Mouse (Mus musculus) megakaryocyte-erythroid progenitor cell, adult 5 weeks (primary cell): ENCODE results near the gene Plpp2. TPM values are rescaled to one million over a fixed set of nuclear protein-coding genes. Genes with fewer than 3 reads are reported as not detected.

ENCODE experiments used
- polyA plus RNA-seq: library from polyadenylated mRNA; stranded (reverse); fragments of >175 nt; gene quantifications from 2 replicates; pipeline ENCODE4 v1.2.3, GENCODE M21; 2012

Plpp2 gene
- polyA plus RNA-seq, result 14.9 and 15.0 TPM in 2 replicates

DNA sequence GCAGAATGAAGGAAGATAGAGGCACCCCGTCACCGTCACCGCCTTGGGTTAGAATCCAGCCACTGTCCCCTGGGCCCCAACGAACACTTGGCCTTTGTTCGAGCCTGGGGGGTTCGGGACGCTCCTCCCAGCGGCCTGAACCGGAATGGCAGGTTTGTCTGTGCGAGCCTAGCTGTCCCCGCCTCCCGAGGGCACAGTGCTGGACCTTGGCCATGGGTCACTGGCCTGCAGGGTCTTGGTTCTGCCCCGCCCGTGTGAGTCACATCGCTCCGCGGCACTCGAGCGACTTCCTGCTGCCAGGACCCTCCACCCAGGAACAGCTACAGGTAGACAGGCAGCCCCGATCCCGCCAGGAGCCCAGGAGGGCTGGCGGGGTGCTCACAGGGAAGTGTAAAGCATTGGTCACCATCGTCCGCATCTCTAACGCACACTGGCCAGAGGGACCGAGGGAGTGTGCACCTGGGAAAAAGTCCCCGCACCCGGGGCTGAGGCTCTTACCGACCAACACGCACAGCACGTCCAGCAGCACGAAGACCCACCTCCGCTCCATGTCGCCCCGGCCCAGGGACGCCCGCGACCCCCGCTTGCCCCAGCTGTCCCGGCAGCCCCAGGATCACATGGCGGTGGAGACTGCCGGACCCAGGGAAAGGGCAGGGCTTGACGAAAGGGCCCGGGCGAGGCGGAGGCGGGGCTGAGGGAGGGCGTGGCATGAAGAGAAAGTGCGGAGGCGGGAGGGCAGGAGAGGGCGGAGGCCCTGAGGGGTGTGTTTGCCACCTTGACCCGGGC lies at the start of gene Plpp2:
Gene Plpp2, minus strand, starts transcription at position 671 of the 786 bp plus-strand sequence.

DNA sequence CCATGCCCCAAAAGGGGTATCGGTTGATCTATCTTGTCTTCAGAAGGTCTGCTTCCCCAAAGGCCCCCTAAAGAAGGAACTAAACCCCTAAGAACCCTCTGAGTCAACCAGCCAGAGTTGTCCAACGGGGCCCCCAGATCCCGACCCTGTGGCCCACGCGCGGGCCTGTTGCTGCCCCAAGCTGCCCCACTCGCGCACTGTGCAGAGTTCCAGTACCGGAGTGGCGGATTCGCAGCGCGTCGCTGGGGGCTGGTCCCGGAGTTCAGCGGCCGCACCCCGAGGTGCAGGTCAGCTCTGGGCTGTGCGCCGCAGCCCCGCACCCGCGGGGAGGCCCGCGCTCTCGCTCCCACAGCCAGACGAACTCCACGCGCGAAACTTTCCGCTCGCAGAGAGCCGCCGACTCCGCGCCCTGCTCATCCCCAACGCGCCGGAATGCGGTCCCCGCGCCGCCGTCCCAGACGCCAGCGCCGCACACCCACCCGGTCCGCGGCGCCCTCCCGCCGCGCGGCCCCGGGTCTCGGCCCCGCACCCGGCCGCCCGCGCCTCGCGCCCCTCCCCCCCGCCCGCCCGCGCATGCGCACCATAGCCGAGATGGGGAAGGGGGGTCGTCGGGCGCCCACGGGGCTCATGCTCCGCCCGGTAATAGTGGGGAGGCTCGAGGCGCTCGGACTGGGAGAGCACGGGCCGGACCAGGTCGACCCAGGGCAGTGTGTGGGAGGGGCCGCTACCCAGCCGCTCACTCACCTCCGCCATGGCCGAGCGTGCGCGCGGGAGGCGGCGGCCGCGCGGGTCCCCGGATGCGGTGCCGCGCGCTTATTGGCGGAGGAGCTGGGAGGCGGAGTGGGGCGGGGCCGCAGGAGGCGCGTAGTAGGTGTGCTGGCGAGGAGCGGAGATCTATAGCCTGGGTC lies 21.0 kb upstream of the Plpp2 start, which contains the start of gene Mier2:
Gene Mier2, minus strand, starts transcription at position 870 of the 908 bp plus-strand sequence.

Other genes starting within 250 kb of the Plpp2 start
- gene Vmn2r82, start 177.3 kb downstream of the Plpp2 start, polyA plus RNA-seq, result not detected in 2 replicates
- 0.02 TPM in 1 of 2 replicates, not detected in the other for gene Vmn2r83, start 65.1 kb downstream of the Plpp2 start, polyA plus RNA-seq
- 67.4 and 77.1 TPM in 2 replicates for gene Mier2, start 21.4 kb upstream of the Plpp2 start, polyA plus RNA-seq
- not detected in 2 replicates for gene Theg, start 53.5 kb upstream of the Plpp2 start, polyA plus RNA-seq
- not detected in 2 replicates for gene C2cd4c, start 80.2 kb upstream of the Plpp2 start, polyA plus RNA-seq
- not detected in 2 replicates for gene Shc2, start 104.1 kb upstream of the Plpp2 start, polyA plus RNA-seq
- not detected in 2 replicates for gene Odf3l2, start 111.9 kb upstream of the Plpp2 start, polyA plus RNA-seq
- gene Madcam1, start 130.8 kb upstream of the Plpp2 start, polyA plus RNA-seq, result 0.12 and 0.15 TPM in 2 replicates
- 116 and 132 TPM in 2 replicates for gene Tpgs1, start 135.6 kb upstream of the Plpp2 start, polyA plus RNA-seq
- gene Cdc34, start 148.4 kb upstream of the Plpp2 start, polyA plus RNA-seq, result 250 and 260 TPM in 2 replicates
- gene Gzmm, start 155.2 kb upstream of the Plpp2 start, polyA plus RNA-seq, result 1.2 and 1.3 TPM in 2 replicates
- gene Bsg, start 170.7 kb upstream of the Plpp2 start, polyA plus RNA-seq, result 829 and 893 TPM in 2 replicates
- gene Hcn2, start 182.8 kb upstream of the Plpp2 start, polyA plus RNA-seq, result 1.00 and 1.2 TPM in 2 replicates
- 34.1 and 38.0 TPM in 2 replicates for gene Polrmt, start 212.8 kb upstream of the Plpp2 start, polyA plus RNA-seq
- gene Fgf22, start 221.3 kb upstream of the Plpp2 start, polyA plus RNA-seq, result not detected in 2 replicates
- gene Rnf126, start 233.2 kb upstream of the Plpp2 start, polyA plus RNA-seq, result 324 and 356 TPM in 2 replicates
- gene Fstl3, start 243.5 kb upstream of the Plpp2 start, polyA plus RNA-seq, result 4.6 and 5.4 TPM in 2 replicates